Mouse (Mus musculus): ENCODE measurements around the gene Rom1. TPM values are rescaled to one million over a fixed set of nuclear protein-coding genes. Genes with fewer than 3 reads are reported as not detected.

The Rom1 gene
- polyA plus RNA-seq, 1 experiment from 2014 or later = 5.7 TPM

- no peak for TF ChIP-seq CTCF (IDR thresholded peaks at IDR 0.05)
- TF ChIP-seq EP300 (IDR thresholded peaks at IDR 0.05) = 0 out of 2 replicates have a peak, but pooled peaks have one; percentile 9
- H3K4me3 ChIP-seq (ENCODE audit: low read depth, low read length) = peak within 1 kb of the TSS; percentile 67
- ATAC-seq (peak; percentile 96), DNase-seq (ENCODE audit: low spot score) (peak; percentile 98)
- WGBS = under 1% methylated on average over 58 of the region's 58 CpGs
- H3K4me1 ChIP-seq (ENCODE audit: insufficient read depth, low read depth, low read length) = peaks cover 7% of the 10 kb centered on the region; the same call in 1 of the 2 replicates
- peak within 1 kb of the TSS; percentile 83 for H3K27ac ChIP-seq (ENCODE audit: low read length)
- H3K4me2 ChIP-seq (replicated peaks; ENCODE audit: low read depth, low read length) = peak within 1 kb of the TSS; percentile 73
- H3K9me3 ChIP-seq (ENCODE audit: low read length) = no peaks in the 10 kb centered on the region
- H3K36me3 ChIP-seq (ENCODE audit: insufficient read depth, low read length) = no peaks in the 10 kb centered on the region
- no peaks in the 10 kb centered on the region for H3K27me3 ChIP-seq (replicated peaks; ENCODE audit: insufficient read depth, low read length)
- peak within 1 kb of the TSS; percentile 77 for H3K9ac ChIP-seq (replicated peaks; ENCODE audit: low read depth)
These were observed 40.4 kb downstream of the Rom1 start, which contains the start of the genes 1810009A15Rik and Gm49416 for GRCm38 (mm10) chr19:8888511-8889385. Gene 1810009A15Rik (plus strand): TSS chr19:8888853. Gene Gm49416 (plus strand): TSS chr19:8888926.

GRCm38 (mm10) chr19:8887585-8888463 lies 41.3 kb downstream of the Rom1 start:
- peak overlapping the region; percentile 73 for H3K4me2 ChIP-seq (replicated peaks; ENCODE audit: low read depth, low read length)
- 13% methylated on average over 19 of the region's 19 CpGs for WGBS
- peak overlapping the region; percentile 67 for H3K4me3 ChIP-seq (ENCODE audit: low read depth, low read length)
- H3K9me3 ChIP-seq (ENCODE audit: low read length) = no peaks in the 10 kb centered on the region
- peak overlapping the region; percentile 83 for H3K27ac ChIP-seq (ENCODE audit: low read length)
- H3K9ac ChIP-seq (replicated peaks; ENCODE audit: low read depth) = peak overlapping the region; percentile 77
- ATAC-seq = no peak
- no peaks in the 10 kb centered on the region for H3K27me3 ChIP-seq (replicated peaks; ENCODE audit: insufficient read depth, low read length)
- no peak for DNase-seq (ENCODE audit: low spot score)
- no peaks in the 10 kb centered on the region for H3K36me3 ChIP-seq (ENCODE audit: insufficient read depth, low read length)
- peaks cover 6% of the 10 kb centered on the region; the same call in 1 of the 2 replicates for H3K4me1 ChIP-seq (ENCODE audit: insufficient read depth, low read depth, low read length)
- TF ChIP-seq CTCF (IDR thresholded peaks at IDR 0.05) (no peak), EP300 (IDR thresholded peaks at IDR 0.05) (no peak)

- DNase-seq (ENCODE audit: low spot score) = peak; percentile 70
- H3K9ac ChIP-seq (replicated peaks; ENCODE audit: low read depth) = no peak overlapping the region
- 46% methylated on average over 1 of the region's 1 CpGs for WGBS
- H3K4me3 ChIP-seq (ENCODE audit: low read depth, low read length) = no peak overlapping the region
- TF ChIP-seq CTCF (IDR thresholded peaks at IDR 0.05) (no peak), EP300 (IDR thresholded peaks at IDR 0.05) (no peak; the same call in 1 of the 2 replicates)
- no peaks in the 10 kb centered on the region for H3K36me3 ChIP-seq (ENCODE audit: insufficient read depth, low read length)
- no peak overlapping the region for H3K4me2 ChIP-seq (replicated peaks; ENCODE audit: low read depth, low read length)
- no peak for ATAC-seq
- H3K27ac ChIP-seq (ENCODE audit: low read length) = peak overlapping the region; percentile 83; the same call in 1 of the 2 replicates
- no peaks in the 10 kb centered on the region for H3K9me3 ChIP-seq (ENCODE audit: low read length)
- H3K27me3 ChIP-seq (replicated peaks; ENCODE audit: insufficient read depth, low read length) = no peaks in the 10 kb centered on the region
- peaks cover 6% of the 10 kb centered on the region; the same call in 1 of the 2 replicates for H3K4me1 ChIP-seq (ENCODE audit: insufficient read depth, low read depth, low read length)
These were observed 42.1 kb downstream of the Rom1 start for GRCm38 (mm10) chr19:8886916-8887584.

GRCm38 (mm10) chr19:8883616-8884015 lies 45.5 kb downstream of the Rom1 start, which contains the start of the genes Lbhd1 and Gm49403:
Gene Lbhd1 (plus strand): TSS chr19:8883732.
Gene Gm49403 (plus strand): TSS chr19:8883930.
- H3K9ac ChIP-seq (replicated peaks; ENCODE audit: low read depth) = no peak within 1 kb of the TSS
- no peak within 1 kb of the TSS for H3K27ac ChIP-seq (ENCODE audit: low read length)
- no peaks in the 10 kb centered on the region for H3K27me3 ChIP-seq (replicated peaks; ENCODE audit: insufficient read depth, low read length)
- peaks cover 6% of the 10 kb centered on the region; the same call in 1 of the 2 replicates for H3K4me1 ChIP-seq (ENCODE audit: insufficient read depth, low read depth, low read length)
- H3K9me3 ChIP-seq (ENCODE audit: low read length) = no peaks in the 10 kb centered on the region
- H3K36me3 ChIP-seq (ENCODE audit: insufficient read depth, low read length) = no peaks in the 10 kb centered on the region
- no peak for TF ChIP-seq EP300 (IDR thresholded peaks at IDR 0.05)
- TF ChIP-seq CTCF (IDR thresholded peaks at IDR 0.05) = no peak
- H3K4me2 ChIP-seq (replicated peaks; ENCODE audit: low read depth, low read length) = no peak within 1 kb of the TSS
- DNase-seq (ENCODE audit: low spot score) = no peak
- ATAC-seq = no peak
- no peak within 1 kb of the TSS for H3K4me3 ChIP-seq (ENCODE audit: low read depth, low read length)
- WGBS = 75% methylated on average over 3 of the region's 3 CpGs

GRCm38 (mm10) chr19:8881034-8881392 lies 48.1 kb downstream of the Rom1 start:
- ATAC-seq (no peak; the same call in 1 of the 2 replicates), DNase-seq (ENCODE audit: low spot score) (no peak)
- Histone ChIP-seq H3K4me1 (ENCODE audit: insufficient read depth, low read depth, low read length) (no peaks in the 10 kb centered on the region), H3K9ac (replicated peaks; ENCODE audit: low read depth) (peak overlapping the region; percentile 89; the same call in 1 of the 2 replicates), H3K27me3 (replicated peaks; ENCODE audit: insufficient read depth, low read length) (no peaks in the 10 kb centered on the region), H3K9me3 (ENCODE audit: low read length) (no peaks in the 10 kb centered on the region), H3K27ac (ENCODE audit: low read length) (no peak overlapping the region), H3K4me3 (ENCODE audit: low read depth, low read length) (peak overlapping the region; percentile 67), H3K4me2 (replicated peaks; ENCODE audit: low read depth, low read length) (peak overlapping the region; percentile 79), H3K36me3 (ENCODE audit: insufficient read depth, low read length) (no peaks in the 10 kb centered on the region)
- TF ChIP-seq EP300 (IDR thresholded peaks at IDR 0.05) (no peak), CTCF (IDR thresholded peaks at IDR 0.05) (no peak)
- WGBS = 6% methylated on average over 3 of the region's 3 CpGs
